Mouse (Mus musculus) erythroblast, embryonic 14.5 days (primary cell): ENCODE data around the gene Adamtsl3. TPM values are rescaled to one million over a fixed set of nuclear protein-coding genes. Genes with fewer than 3 reads are reported as not detected.

Experiments
- H3K27me3 ChIP-seq: 2 replicates; pipeline ENCODE4 v1.6.1; 2012; ENCODE audit warnings: inconsistent platforms; ENCODE audit not compliant: control insufficient read depth
- H3K36me3 ChIP-seq: 2 replicates; pipeline ENCODE4 v1.6.1; 2012; ENCODE audit warnings: mild to moderate bottlenecking, inconsistent platforms; ENCODE audit not compliant: control insufficient read depth
- H3K4me1 ChIP-seq: 2 replicates; pipeline ENCODE4 v1.6.1; 2012; ENCODE audit warnings: inconsistent platforms; ENCODE audit not compliant: control insufficient read depth
- H3K4me3 ChIP-seq: replicated peaks from 2 replicates; pipeline ENCODE3; 2012; ENCODE audit warnings: moderate library complexity, mild to moderate bottlenecking, inconsistent platforms
- H3K9me3 ChIP-seq: 2 replicates; pipeline ENCODE4 v1.6.1; 2012; ENCODE audit warnings: low read length, inconsistent platforms, mixed read lengths; ENCODE audit not compliant: control insufficient read depth
- GATA1 ChIP-seq: IDR thresholded peaks from 2 replicates; pipeline ENCODE4 v1.6.1; 2012; ENCODE audit warnings: low read length, inconsistent platforms, mixed read lengths
- TAL1 ChIP-seq: IDR thresholded peaks from 3 replicates; pipeline ENCODE4 v1.6.1; 2012; ENCODE audit warnings: low read length, inconsistent platforms, mixed read lengths
- polyA plus RNA-seq: library from polyadenylated mRNA; stranded (reverse); fragments of >175 nt; gene quantifications from 2 replicates; pipeline ENCODE4 v1.2.3, GENCODE M21; 2012

Gene Adamtsl3
- polyA plus RNA-seq, 1 experiment = not detected

DNA sequence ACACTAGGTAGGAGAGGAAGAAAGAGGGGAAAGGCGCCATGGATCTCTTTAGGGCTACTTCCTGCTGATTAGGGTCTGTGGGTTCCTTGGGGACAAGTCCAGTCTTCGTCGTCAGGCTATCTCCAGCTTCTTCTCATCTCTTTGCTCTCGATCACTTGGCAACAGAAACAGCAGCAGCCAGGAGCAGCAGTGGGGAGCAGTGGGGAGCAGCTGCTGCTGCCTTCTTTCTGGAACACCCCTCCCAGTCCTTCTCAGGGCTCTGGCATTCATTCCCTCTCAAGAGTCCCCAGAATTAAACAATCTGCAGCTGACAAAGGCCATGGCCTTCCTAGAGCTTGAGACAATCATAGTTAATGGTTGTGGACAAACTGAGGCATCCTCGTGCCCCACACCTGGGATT, 7.6 kb upstream of the Adamtsl3 start:
- H3K4me3 ChIP-seq = no peak overlapping the region
- TF ChIP-seq TAL1 = no peak
- TF ChIP-seq GATA1 = no peak
- no peaks in the 10 kb centered on the region for H3K9me3 ChIP-seq
- no peaks in the 10 kb centered on the region for H3K4me1 ChIP-seq
- no peaks in the 10 kb centered on the region for H3K27me3 ChIP-seq
- no peaks in the 10 kb centered on the region for H3K36me3 ChIP-seq

DNA sequence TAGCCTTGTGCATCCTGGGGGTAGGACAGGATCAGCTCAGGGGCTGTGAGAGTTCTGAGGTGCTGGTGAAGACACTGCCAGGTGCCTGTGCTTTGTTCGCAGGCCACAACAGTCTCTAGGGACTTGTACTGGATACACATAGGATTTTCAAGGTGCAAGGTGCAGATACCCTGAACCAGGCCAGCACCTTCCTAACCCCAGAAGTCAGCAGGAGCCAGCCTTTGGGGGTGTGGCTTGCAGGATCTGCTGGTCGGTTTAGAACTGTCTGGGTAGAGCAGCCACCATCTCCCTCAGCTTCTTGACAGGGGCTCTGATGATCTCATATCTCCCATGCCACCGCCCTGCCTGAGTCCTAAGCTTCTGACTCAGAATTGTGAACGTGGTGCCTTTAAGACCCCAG, 5.7 kb upstream of the Adamtsl3 start:
- Histone ChIP-seq H3K9me3 (no peaks in the 10 kb centered on the region), H3K4me1 (no peaks in the 10 kb centered on the region), H3K4me3 (no peak overlapping the region), H3K36me3 (no peaks in the 10 kb centered on the region), H3K27me3 (peaks cover 10% of the 10 kb centered on the region)
- no peak for TF ChIP-seq GATA1
- no peak for TF ChIP-seq TAL1

DNA sequence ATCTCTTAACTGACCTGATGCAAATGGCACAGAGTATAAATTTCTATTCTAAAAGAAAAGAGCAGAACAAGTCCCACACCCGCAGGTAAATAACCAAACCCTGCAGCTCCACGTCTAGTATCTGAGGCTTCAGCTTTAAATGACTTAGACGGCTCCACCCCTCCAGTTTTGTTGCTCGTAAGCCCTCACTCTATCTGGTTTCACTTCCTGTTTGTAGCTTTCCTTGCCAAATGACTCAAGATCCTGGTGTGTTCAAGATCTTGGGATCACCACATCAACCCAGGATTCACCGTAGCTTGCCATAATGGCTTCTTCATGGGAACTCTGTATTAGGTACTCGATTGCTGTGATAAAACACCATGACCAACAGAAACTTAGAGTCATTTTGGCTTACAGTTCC, 4.6 kb upstream of the Adamtsl3 start:
- H3K36me3 ChIP-seq = no peaks in the 10 kb centered on the region
- no peaks in the 10 kb centered on the region for H3K9me3 ChIP-seq
- no peak overlapping the region for H3K4me3 ChIP-seq
- TF ChIP-seq TAL1 (no peak), GATA1 (no peak)
- peaks cover 20% of the 10 kb centered on the region for H3K27me3 ChIP-seq
- no peaks in the 10 kb centered on the region for H3K4me1 ChIP-seq

DNA sequence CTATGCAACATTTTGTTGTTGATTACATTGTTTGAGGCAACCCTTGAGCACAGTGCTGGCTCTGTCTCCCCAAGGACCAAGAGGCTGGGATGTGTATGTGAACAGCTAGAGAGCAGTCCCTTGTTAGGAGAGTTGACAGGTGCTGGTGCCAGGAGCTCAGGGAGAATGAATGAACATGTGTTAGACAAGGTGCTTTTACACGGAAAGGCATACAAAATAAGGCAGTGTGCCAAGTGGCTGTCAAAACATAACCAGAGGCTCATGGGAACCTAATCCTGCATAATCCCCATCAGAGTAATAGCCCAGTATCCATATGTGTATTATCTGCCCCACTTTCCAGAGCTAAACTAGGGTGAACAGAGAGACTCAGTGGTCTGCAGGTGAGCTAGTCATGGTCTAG, 1.5 kb upstream of the Adamtsl3 start:
- TF ChIP-seq TAL1 = no peak
- TF ChIP-seq GATA1 = no peak
- no peaks in the 10 kb centered on the region for H3K9me3 ChIP-seq
- no peak overlapping the region for H3K4me3 ChIP-seq
- no peaks in the 10 kb centered on the region for H3K36me3 ChIP-seq
- H3K27me3 ChIP-seq = peaks cover 33% of the 10 kb centered on the region
- no peaks in the 10 kb centered on the region for H3K4me1 ChIP-seq

DNA sequence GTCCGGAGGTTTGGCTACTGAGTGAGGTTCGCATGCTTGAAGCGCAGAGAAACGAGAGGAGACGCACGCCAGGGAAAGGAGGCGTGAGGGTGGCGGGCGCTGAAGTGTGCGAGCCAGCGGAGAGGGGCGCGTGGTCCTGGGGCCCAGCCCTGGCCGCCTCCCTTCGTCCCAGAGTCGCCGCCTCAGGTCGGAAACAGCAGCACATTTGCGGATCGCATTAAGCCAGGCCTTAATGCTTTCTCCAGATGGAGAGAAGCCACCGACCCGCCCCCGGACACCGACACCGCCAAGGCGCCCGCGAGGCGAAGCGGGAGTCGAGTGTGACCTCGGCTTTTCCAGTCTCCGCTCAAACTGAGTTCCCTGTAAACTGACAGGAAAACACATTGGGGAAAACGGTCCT, 638 bp downstream of the Adamtsl3 start:
- no peak for TF ChIP-seq TAL1
- TF ChIP-seq GATA1 = no peak
- peaks cover 33% of the 10 kb centered on the region for H3K27me3 ChIP-seq
- no peak overlapping the region for H3K4me3 ChIP-seq

DNA sequence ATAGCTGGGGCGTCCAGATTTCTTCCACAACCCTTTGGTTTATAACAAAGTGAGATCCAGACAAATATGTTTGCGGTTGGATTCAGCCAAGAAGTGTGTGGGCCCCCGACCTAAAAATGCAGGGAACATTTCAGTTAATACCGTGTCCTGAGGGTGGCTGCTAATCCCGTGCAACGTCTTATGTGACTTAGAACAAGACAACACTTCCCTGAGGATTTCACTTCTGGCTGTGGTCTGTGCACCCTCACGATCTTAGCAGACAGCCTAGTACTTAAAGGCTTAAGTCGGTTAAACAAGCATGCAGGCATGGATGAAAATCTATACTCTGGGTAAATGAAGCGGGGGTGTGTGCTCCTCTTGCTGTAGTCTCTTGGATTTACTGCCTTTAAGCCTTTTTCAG, 2.6 kb downstream of the Adamtsl3 start:
- Histone ChIP-seq H3K4me1 (no peaks in the 10 kb centered on the region), H3K4me3 (no peak overlapping the region), H3K36me3 (no peaks in the 10 kb centered on the region), H3K27me3 (peaks cover 33% of the 10 kb centered on the region), H3K9me3 (no peaks in the 10 kb centered on the region)
- no peak for TF ChIP-seq TAL1
- TF ChIP-seq GATA1 = no peak

More for the DNA sequence above, 638 bp downstream of the Adamtsl3 start:
- no peaks in the 10 kb centered on the region for H3K36me3 ChIP-seq
- H3K9me3 ChIP-seq = no peaks in the 10 kb centered on the region
- H3K4me1 ChIP-seq = no peaks in the 10 kb centered on the region

DNA sequence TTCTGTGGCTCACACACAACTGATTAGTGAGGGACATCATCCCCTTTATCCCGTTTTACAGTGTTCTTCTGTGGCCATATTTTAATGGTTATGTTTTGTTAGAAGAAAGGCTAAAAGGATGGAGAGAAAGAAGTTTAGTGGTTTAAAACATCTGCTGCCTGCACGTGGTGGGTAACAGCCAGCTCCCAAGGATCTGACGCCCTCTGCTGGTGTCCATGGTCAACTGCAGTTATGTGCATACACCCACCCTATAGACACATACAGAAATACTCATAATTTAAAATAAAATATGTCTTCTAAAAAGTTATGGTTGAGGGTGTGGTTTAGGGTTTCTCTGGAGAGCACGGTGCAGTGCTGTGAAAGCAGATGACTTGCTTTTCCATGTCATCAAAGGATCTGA, 3.0 kb downstream of the Adamtsl3 start:
- Histone ChIP-seq H3K27me3 (peaks cover 33% of the 10 kb centered on the region), H3K9me3 (no peaks in the 10 kb centered on the region), H3K4me3 (no peak overlapping the region), H3K4me1 (no peaks in the 10 kb centered on the region), H3K36me3 (no peaks in the 10 kb centered on the region)
- no peak for TF ChIP-seq GATA1
- TF ChIP-seq TAL1 = no peak

DNA sequence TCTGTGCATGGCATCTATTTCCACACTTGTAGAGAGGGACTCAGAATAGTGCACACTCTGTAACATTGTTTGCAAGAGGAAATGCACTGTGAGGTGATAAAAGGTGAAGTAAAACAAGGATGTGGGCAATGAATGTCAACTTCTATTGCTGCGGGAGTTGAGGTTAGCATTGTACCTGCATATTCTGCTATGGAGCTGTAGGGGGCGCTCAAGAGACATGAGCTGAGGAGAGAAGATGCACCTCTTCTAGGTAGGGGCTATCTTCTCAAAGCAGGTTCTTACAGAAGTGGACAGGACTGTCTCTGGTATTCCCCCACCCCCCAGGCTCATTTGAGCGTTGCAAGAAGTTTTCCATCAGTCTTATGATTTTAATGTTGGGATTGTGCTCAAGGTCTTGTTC, 3.7 kb downstream of the Adamtsl3 start:
- Histone ChIP-seq H3K27me3 (peaks cover 29% of the 10 kb centered on the region), H3K4me3 (no peak overlapping the region), H3K4me1 (no peaks in the 10 kb centered on the region), H3K9me3 (no peaks in the 10 kb centered on the region), H3K36me3 (no peaks in the 10 kb centered on the region)
- TF ChIP-seq TAL1 (no peak), GATA1 (no peak)

DNA sequence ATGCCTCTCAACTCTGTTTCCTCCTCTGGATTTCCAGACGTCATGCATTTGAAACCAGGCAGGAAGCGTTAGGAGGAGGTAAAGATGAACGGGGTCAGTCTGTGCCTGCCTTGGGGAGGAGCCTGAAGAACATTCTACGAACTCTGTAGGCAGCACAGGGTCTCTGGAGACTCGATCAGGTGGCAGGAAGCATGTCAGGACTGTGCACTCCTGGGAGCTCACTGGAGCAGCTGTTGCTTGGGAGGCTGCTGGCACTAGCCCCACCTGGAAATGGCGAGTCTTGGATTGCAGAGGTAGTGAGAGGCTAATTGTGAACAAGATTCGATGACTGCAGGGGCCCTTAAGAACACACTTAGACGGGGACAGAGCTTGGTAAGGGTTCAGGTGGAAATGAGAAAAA, 6.0 kb downstream of the Adamtsl3 start:
- no peak overlapping the region for H3K4me3 ChIP-seq
- no peaks in the 10 kb centered on the region for H3K9me3 ChIP-seq
- peaks cover 6% of the 10 kb centered on the region for H3K27me3 ChIP-seq
- H3K4me1 ChIP-seq = no peaks in the 10 kb centered on the region
- no peak for TF ChIP-seq GATA1
- TF ChIP-seq TAL1 = no peak
- no peaks in the 10 kb centered on the region for H3K36me3 ChIP-seq

DNA sequence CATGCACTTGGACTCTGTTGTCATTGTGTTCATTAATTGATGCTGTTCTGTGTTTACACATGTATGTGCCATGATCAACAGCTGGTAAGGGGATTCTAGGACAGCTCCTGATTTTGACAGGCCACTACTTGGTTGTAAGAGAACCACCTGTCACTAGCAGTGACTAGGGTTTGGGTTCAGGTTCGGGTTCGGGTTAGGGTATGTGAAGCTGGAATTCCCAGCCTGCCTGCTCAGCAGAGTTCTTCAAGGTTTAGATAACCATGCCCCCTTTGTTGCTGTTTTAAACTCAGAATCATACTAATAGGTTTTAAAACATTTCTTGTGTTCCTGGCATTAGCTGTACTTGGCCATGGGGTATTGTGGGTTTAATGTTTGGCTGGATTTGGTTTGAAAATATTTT, 11.2 kb downstream of the Adamtsl3 start:
- Histone ChIP-seq H3K27me3 (no peaks in the 10 kb centered on the region), H3K9me3 (no peaks in the 10 kb centered on the region; the same call in 1 of the 2 replicates), H3K36me3 (no peaks in the 10 kb centered on the region), H3K4me1 (no peaks in the 10 kb centered on the region), H3K4me3 (no peak overlapping the region)
- no peak for TF ChIP-seq GATA1
- no peak for TF ChIP-seq TAL1
